Mouse (Mus musculus): ENCODE measurements around the gene Gm10643. TPM values are rescaled to one million over a fixed set of nuclear protein-coding genes. Genes with fewer than 3 reads are reported as not detected.

Gm10643 gene
- polyA plus RNA-seq (2014; fragmentation: Illumina TruSeq; extraction: RNeasy Lipid Tissue Mini Kit (QIAGEN cat#74804)), result 3.0 TPM

DNA sequence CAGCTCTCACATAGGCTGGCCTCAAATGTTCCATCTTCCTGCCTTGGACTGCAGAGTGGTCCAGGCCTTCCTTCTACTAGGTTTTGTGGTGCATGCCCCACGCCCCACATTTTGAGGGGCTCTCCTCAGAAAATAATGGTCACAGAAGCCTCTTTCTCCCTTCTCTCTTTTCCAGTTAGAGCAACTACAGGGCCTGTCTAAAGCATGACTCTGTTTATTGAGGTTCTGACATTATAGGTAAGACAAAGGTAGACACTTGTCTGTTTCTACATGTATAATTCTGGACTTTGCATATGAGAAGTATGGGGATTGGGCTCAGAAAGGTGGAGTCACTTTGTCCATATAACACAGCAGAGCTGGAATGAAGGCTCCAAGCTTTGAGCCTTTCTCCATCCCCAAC is at the start of gene Gm10643:
Gm10643 (minus strand) TSS at position 101 of the 400 bp plus-strand sequence.

GRCm38 (mm10) chr8:84104697-84105609 is 40.0 kb upstream of the Gm10643 start, which contains the start of gene Dcaf15:
TSS of gene Dcaf15 (minus strand) at chr8:84104768.

DNA sequence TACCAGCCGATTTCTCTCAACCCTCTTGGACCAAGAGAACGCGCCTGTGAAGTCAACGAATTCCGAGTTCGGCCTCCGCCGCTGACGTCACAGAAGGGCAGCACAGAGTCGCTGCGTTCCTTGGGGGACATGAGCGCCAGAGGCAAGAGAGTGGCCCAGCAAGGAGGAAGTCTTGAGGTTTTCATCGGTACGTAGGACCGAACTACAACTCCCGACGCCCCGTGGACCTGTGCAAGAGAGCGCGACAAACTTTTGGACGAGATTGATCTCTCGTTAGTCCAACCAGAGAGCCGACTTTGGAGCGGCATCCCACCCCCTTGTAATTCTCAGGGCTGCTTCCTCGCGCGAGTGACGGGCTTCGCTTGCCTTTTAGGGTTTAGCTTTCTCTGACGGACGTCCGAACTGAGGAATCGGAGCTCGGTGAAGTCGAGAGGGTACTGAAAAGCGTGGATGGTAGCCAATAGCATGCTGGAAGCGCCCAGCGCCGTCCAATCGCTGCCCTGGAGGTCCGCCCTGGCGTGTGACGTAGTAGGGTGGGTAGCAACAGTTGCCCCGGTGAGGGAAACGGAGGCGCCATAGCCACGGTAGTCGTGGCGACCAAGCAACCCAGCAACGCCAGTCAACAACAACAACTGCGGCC is 1.5 kb upstream of the Gm10643 start, which contains the start of gene Rfx1:
Rfx1 (plus strand) TSS at position 544 of the 640 bp plus-strand sequence.

DNA sequence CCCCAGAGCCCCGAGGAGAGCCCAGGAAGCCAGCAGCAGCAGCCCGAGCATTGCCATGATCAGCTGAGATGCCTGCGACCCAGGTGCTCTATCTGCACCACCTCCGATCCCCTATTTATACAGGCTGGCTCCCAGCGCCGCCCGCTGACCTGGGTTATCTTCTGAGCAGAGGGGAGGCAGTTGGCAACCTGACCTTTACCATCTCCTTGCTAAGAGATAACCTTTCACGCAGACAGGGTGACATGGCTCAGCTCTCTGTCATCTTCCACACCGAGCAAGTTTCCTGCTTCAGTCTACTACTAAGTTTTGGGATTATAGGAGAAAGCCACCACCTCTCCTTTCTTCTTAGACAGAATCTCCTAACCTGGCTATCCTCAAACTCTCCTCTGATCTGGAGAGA is 20.0 kb downstream of the Gm10643 start, which contains the start of gene Rln3:
Rln3 (minus strand) TSS at position 101 of the 400 bp plus-strand sequence.

DNA sequence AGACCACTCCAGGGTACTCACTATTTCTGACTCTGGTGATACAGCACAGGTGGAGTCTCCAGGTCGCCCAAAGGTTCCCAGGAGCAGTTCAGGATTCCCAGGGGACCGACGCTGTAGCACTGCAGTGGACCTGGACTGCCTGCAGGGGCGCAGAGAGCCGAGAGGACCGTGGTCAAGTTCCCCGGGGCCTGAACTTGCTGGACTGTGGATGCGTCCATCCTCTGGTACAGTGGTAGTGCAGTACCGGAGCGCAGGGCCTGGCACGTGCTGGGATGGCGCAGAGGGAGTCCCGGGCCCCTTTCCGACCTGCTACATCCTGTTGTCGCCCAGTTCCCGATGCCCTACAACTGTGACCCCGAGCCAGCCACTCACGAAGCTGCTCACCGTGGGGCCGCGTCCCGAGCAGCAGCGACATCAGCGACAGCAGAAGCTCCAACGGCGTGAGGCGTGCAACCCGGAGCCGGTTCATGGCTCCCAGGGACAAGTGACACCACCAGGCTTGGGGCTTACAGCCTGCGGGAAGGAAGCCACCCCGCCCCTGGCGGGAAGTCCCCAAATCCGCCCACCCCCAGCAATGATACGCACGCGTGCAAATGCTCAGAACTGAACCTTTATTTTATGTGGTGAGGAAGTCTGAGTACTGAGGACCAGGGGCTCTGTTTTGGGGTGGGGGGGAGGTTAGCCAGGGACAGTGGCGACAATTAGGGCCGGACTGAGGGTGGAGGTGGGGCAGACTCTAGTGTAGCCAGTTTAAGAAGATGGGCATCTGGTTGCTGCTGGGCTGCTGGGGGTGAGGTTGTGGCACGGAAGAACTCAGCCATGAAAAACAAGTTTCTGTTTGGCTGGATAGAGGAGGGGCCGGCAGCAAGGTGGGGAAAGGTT is 22.6 kb downstream of the Gm10643 start, which contains the start of gene Il27ra:
Il27ra (minus strand) TSS at position 524 of the 882 bp plus-strand sequence.

GRCm38 (mm10) chr8:84021096-84021495 is 43.8 kb downstream of the Gm10643 start, which contains the start of gene Palm3:
TSS of gene Palm3 (plus strand) at chr8:84021471.

Other genes with a start within 250 kb of the Gm10643 start
- 6.3 TPM for gene Adgrl1, start 165.0 kb downstream of the Gm10643 start, polyA plus RNA-seq (2014; fragmentation: Illumina TruSeq; extraction: RNeasy Lipid Tissue Mini Kit (QIAGEN cat#74804))
- not detected for gene Gm10644, start 109.9 kb downstream of the Gm10643 start, polyA plus RNA-seq (2014; fragmentation: Illumina TruSeq; extraction: RNeasy Lipid Tissue Mini Kit (QIAGEN cat#74804))
- gene Asf1b, start 109.6 kb downstream of the Gm10643 start, polyA plus RNA-seq (2014; fragmentation: Illumina TruSeq; extraction: RNeasy Lipid Tissue Mini Kit (QIAGEN cat#74804)), result 7.4 TPM
- 19.8 TPM for gene Prkaca, start 92.1 kb downstream of the Gm10643 start, polyA plus RNA-seq (2014; fragmentation: Illumina TruSeq; extraction: RNeasy Lipid Tissue Mini Kit (QIAGEN cat#74804))
- 2.7 TPM for gene Samd1, start 67.5 kb downstream of the Gm10643 start, polyA plus RNA-seq (2014; fragmentation: Illumina TruSeq; extraction: RNeasy Lipid Tissue Mini Kit (QIAGEN cat#74804))
- not detected for gene 1700067K01Rik, start 63.6 kb downstream of the Gm10643 start, polyA plus RNA-seq (2014; fragmentation: Illumina TruSeq; extraction: RNeasy Lipid Tissue Mini Kit (QIAGEN cat#74804))
- gene 2210011C24Rik, start 53.0 kb downstream of the Gm10643 start, polyA plus RNA-seq (2014; fragmentation: Illumina TruSeq; extraction: RNeasy Lipid Tissue Mini Kit (QIAGEN cat#74804)), result not detected
- gene Palm3, start 43.7 kb downstream of the Gm10643 start, polyA plus RNA-seq (2014; fragmentation: Illumina TruSeq; extraction: RNeasy Lipid Tissue Mini Kit (QIAGEN cat#74804)), result 2.5 TPM
- 0.14 TPM for gene Il27ra, start 22.5 kb downstream of the Gm10643 start, polyA plus RNA-seq (2014; fragmentation: Illumina TruSeq; extraction: RNeasy Lipid Tissue Mini Kit (QIAGEN cat#74804))
- not detected for gene Rln3, start 20.1 kb downstream of the Gm10643 start, polyA plus RNA-seq (2014; fragmentation: Illumina TruSeq; extraction: RNeasy Lipid Tissue Mini Kit (QIAGEN cat#74804))
- 0.68 TPM for gene Rfx1, start 1.7 kb upstream of the Gm10643 start, polyA plus RNA-seq (2014; fragmentation: Illumina TruSeq; extraction: RNeasy Lipid Tissue Mini Kit (QIAGEN cat#74804))
- 2.8 TPM for gene Dcaf15, start 39.6 kb upstream of the Gm10643 start, polyA plus RNA-seq (2014; fragmentation: Illumina TruSeq; extraction: RNeasy Lipid Tissue Mini Kit (QIAGEN cat#74804))
- gene Podnl1, start 60.9 kb upstream of the Gm10643 start, polyA plus RNA-seq (2014; fragmentation: Illumina TruSeq; extraction: RNeasy Lipid Tissue Mini Kit (QIAGEN cat#74804)), result 0.14 TPM
- 0.14 TPM for gene Cc2d1a, start 82.8 kb upstream of the Gm10643 start, polyA plus RNA-seq (2014; fragmentation: Illumina TruSeq; extraction: RNeasy Lipid Tissue Mini Kit (QIAGEN cat#74804))
- not detected for gene 4930432K21Rik, start 82.9 kb upstream of the Gm10643 start, polyA plus RNA-seq (2014; fragmentation: Illumina TruSeq; extraction: RNeasy Lipid Tissue Mini Kit (QIAGEN cat#74804))
- gene Nanos3, start 120.1 kb upstream of the Gm10643 start, polyA plus RNA-seq (2014; fragmentation: Illumina TruSeq; extraction: RNeasy Lipid Tissue Mini Kit (QIAGEN cat#74804)), result not detected
- not detected for gene Zswim4, start 171.9 kb upstream of the Gm10643 start, polyA plus RNA-seq (2014; fragmentation: Illumina TruSeq; extraction: RNeasy Lipid Tissue Mini Kit (QIAGEN cat#74804))
- gene D8Ertd738e, start 184.6 kb upstream of the Gm10643 start, polyA plus RNA-seq (2014; fragmentation: Illumina TruSeq; extraction: RNeasy Lipid Tissue Mini Kit (QIAGEN cat#74804)), result not detected
- 3.2 TPM for gene Mri1, start 192.2 kb upstream of the Gm10643 start, polyA plus RNA-seq (2014; fragmentation: Illumina TruSeq; extraction: RNeasy Lipid Tissue Mini Kit (QIAGEN cat#74804))
- gene Ccdc130, start 205.2 kb upstream of the Gm10643 start, polyA plus RNA-seq (2014; fragmentation: Illumina TruSeq; extraction: RNeasy Lipid Tissue Mini Kit (QIAGEN cat#74804)), result 2.2 TPM

Measured in ovary, adult 10 weeks (tissue).